Mouse (Mus musculus): ENCODE measurements around the gene Actn4.

The Actn4 gene

DNA sequence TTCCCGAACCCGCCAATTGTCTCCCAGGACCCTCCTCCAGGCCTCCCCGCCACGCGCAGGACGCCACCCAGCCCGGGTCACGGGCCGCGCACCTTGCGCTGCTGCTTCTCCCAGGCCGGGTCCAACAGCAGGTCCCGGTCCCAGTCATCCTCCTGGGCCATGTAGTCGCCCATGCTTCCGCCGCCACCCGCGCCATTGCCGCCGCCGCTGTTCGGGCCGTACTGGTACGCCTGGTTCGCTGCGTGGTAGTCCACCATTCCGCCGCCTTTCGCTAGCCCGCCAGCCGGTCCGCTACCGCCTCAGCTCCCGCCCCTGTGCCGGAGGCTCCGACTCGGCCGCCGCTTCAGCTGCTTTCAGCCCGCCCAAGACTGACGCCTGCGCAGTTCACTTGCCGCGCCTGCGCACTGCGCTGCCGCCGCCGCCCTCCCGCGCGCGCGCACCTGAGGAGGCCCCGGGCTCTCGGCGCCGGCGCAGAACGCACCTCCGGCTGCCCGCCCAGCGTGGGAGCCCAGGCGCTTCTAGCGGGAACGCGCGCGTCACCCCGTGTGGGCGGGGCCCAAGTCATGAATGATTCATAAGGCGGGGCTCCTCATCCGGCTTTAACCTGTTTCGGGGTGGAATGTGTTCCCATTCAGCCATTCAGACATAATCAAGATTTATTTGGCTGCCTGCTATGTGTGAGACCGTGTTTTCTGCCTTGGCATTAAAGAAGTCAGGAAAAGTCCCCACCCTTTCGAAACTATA lies at the start of gene Actn4:
Gene Actn4 (minus strand): TSS at position 414 of the 744 bp plus-strand sequence.
- DNase-seq, result peak; percentile 100

DNA sequence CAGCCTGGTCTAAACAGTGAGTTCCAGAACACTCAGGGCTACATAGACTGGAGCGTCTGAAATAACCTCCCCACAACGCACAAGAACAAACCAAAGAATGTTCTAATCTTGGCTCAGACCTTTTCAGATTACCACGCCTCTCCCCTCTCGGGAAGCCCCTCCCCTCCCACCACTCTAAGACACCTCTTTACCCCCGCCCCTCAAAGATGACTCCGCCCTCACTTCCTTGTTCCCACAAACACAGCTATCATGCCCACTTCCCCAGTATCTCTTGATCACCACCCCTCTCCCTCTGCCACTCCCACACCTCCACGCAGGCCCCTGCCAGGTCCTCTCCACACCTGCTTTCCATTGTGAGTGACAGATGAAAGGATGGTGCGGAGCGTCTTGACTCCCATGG lies 46.6 kb upstream of the Actn4 start:
- no peak for DNase-seq

DNA sequence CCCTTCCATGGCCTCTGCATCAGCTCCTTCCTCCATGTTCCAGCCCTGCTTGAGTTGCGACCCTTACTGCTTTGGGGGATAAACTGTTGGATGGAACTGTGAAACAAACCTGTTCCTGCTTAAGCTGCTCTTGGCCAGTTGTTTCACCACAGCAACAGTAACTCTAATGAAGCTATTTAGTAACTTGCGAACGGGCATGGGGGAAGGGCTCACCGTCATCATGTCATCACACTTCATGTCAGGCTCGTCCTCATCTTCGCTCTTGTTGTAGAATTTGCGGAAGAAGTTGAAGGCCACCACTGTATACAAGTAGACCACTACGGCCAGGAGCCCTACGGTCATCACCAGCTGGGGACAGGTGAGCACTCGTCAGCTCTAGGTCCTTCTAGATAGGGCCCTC lies 46.0 kb upstream of the Actn4 start:
- DNase-seq, result no peak

DNA sequence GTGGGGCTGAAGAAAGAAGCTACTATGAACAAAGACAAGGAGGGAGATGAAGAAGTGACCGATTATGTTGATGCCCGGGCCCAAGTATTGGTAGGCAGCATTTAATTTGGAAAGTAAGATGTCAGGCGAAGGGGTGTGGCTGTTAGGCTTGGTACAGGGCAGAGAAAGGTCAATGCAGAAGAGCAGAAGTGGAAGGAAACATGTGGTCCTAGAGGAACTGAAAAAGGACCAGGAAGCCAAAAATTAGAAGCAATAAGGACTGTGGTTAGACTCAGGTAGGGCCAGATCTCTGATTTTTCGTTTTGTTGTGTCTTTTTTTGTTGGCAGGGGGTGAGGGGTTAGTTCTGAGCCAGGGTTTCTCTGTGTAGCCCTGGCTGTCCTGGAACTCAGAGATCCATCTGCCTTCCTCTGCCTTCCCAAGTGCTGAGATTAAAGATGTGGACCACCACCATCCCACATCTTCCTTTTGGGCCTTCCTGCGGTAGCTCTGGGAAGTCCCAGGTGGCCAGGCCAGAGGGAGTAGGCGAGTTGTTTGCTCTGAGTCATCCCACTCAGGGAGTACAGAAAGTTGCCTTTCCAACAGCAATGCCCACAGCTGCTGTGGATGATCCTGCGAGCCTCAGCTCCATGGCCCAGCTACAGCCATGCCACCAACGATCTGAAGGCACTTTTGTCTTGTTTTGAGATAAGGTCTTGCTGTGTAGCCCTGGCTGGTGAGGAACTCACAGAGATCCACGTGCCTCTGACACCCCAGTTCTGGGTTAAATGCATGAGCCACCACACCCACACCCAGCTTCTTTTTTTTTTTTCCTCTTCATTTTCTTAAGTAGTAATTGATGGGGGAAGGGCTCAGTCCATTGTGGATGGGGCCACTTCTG lies 45.3 kb upstream of the Actn4 start:
- DNase-seq, result no peak

DNA sequence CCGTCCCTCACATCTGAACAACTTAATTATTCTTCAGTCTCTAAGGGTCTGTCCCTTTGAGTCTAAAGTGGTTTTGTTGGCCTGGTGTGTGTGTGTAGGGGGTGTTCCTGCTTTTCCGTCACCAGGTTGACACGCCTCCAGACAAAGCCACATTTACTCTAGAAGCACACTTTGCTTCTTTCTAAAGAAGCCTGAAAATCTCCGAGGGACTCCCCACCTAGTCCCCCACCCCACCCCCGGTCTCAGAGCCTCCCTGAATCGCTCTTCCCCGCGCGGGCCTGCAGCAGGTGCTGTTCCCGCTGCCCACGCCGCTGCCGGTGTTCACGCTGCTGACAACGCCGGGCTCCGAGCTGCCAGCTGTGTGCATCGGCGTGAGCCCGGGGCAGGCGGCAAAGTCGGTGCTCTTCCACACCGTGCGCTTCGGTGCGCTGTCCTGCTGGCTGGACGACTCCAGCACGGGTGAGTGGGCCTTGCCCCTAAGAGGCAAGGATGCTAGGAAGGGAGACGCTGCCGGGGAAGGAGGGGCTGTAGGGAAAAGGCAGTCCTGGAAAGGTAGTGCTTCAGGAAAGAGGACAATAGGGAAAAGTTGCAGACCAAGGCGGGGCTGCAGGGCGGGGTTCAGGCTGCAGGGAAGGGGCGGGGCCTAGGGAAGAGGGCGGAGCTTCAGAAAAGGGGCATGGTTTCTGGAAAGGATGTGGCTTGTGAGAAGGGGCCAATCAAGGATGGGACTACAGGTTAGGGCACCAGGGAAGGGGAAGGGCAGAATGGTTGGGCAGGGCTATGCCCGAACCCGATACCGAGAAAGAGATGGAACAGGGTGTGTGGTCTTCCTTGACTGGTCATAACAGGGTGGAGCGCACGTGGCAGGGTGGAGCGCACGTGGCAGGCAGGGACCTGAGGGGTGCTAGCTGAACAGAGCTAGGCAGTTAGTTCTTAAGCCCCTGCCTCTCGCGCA lies 38.8 kb upstream of the Actn4 start:
- peak; percentile 84 for DNase-seq

DNA sequence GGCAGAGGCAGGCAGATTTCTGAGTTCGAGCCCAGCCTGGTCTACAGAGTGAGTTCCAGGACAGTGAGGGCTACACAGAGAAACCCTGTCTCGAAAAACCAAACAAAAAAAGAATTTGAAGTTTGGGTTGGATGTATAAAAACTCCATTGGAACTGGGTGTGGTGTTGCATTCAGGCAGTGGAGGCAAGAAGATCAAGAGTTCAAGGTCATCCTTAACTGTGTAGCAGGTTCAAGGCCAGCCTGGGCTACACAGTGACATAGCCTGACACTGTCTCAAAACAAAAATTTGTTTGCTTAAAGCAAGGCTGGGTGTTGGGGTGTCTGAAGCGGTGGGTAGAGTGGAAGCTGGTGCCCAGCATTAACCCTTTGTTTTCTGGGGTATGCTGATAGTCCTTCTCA lies 31.3 kb upstream of the Actn4 start:
- no peak for DNase-seq

DNA sequence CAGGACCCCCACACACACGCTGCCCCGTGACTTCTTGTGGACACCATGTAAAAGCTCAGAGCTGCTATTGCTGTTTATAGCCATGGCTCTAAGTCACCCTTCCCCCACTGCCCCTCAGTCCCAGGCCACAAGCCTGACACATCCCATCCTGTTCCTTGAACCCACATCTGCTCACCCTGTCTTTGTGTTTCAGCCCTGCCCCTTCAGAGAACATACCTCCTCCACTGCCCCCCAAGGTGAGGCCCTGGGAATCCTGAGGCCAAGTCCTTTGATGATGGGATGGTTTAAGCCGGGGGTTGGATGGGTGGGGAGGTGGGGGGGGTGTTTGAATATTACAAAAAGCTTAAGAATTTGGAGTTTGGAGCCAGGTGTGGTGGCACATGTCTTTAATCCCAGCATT lies 30.9 kb upstream of the Actn4 start:
- no peak for DNase-seq

DNA sequence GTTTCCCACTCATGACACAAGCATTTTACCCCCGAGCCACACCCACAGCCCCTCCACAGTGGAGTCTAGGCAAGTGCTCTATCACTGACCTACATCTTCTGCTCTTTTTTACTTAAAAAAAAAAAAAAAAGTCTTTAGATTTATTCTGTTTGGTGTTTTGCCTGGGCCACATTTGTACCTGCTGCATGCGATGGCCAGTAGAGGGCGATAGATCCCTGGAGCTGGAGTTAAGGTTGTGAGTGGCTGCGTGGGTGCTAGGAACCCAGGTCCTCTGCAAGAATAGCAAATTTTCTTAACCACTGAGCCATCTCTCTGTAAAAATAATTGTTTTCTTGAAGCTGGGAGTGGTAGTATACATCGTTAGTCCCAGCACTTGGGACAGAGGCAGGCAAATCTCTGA lies 29.5 kb upstream of the Actn4 start:
- no peak for DNase-seq

DNA sequence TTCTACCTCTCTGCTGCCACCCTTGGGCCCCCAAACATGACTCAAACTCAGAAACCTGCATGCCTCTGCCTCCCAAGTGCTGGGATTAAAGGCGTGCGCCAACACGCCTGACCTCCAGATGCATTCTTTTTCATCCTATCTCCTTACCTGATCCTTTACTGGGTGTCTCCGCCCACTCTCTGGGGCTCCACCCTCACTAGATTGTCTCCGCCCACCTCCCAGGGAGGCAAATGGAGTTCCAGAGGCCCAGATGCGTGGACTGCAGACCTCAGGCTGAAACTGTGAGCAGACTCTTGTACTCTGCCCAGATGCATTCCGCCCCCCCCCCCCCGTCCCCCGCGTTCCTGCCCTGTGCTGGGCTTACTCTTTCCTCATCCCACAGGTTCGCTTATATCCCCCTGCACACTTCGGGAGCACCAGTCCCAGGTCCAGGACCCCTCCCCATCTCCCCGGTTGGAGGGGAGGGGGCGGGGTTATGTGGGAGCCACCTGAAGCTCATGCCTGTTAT lies 28.7 kb upstream of the Actn4 start:
- DNase-seq, result no peak

DNA sequence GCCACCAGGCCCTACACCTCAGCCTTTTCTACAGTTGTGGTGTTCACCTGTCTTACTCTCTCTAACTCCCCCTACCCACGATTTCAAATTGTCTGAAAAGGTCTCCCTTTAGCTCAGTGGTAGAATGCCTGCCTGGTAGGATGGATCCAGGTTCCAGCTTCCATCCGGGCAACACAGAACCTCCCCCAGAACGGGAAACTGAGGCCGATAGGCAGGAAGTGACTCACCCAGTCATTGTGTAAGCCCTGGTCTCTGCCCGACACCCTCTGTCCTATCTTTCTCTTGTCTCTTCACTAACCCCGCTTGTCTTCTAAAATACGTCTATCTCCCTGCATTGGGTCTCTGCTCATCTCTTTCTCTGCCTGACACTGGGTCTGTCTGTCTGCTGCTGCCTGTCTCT lies 23.1 kb upstream of the Actn4 start:
- DNase-seq, result no peak

DNA sequence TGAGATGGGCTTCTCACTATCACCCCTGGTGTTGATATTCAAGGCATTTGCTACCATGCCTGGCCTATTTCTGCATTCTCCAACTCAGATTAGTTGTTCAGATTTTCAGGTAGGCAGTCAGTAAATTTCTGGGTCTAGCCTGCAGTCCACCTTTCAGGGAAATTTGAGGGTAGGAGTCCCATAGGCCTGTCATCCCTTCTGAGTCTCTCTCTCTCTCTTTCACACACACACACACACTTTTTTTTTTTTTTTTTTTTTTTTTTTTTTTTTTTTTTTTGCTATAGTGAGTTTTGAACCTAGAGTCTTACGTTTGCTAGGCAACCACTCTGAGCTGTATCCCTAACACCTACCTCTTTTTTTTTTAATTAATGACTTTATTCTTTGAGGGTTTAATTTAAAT lies 22.3 kb upstream of the Actn4 start:
- DNase-seq, result no peak

DNA sequence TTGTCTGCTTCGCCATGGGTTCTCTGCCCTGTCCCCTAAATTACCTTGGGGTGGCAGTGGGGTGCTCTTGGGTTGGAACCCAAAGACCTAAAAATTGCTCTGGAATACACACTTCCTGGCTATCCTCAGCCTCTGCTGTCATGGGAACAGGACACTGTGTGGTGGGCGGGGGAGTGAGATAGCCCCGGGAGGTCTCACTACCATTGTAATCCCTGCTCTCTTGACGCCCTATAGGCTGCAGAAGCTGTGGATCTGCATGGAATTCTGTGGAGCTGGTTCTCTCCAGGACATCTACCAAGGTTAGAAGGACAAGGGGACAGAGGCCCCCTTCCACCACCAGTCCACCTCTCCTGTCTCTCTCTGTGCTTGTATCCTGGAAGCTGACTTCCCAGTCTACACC lies 21.7 kb upstream of the Actn4 start:
- no peak for DNase-seq

DNA sequence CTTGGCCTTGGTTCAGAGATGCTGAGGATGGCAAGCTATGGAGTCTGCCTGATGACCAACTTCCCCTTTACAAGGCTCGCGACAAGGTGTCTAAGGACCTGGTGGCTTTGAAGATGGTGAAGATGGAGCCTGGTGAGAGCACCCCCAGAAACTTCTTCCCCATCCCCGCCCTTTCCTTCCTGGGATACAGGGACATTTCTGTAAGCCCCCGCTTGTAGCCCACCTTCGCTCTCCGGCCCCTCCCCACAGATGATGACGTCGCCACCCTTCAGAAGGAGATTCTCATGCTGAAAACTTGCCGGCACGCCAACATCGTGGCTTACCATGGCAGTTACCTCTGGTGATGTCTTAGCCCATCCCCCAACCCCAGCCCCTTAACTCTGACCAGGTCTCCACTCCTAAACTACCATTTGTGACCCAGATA lies 21.0 kb upstream of the Actn4 start:
- no peak for DNase-seq

DNA sequence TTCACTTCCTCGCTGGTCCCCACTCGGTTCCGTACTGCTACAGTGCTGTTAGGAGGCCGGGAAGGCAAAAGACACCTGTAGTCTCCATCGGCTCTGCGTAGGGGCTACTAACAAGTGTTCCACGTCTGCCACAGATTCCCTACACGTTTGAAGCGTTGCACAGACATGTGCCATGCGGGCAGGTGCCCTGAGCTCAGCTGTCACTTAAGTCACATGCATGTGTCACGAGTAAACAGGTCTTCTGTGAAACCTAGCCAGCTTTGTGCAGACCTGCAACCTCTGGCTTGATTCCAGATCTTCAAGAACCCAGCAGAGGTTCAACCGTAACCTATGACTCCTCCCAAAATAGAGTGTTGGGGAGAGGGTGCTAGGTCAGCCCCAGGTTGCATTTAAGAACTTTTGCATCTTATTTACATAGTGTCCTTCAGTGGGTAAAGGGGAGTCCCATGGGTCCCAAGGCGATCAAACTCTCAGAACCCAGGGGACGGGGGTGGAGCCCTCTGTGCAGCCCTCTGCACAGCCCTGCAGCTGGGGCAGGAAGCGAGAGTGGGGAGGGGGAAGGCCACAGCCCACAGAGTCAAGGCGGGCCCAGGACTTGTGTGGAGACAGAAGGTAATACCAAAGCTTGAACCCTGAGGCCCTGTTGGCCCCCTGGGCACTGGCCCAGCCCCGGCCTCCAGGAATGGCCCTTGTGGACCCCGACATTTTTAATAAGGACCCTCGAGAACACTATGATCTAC lies 20.3 kb upstream of the Actn4 start:
- peak; percentile 56 for DNase-seq

DNA sequence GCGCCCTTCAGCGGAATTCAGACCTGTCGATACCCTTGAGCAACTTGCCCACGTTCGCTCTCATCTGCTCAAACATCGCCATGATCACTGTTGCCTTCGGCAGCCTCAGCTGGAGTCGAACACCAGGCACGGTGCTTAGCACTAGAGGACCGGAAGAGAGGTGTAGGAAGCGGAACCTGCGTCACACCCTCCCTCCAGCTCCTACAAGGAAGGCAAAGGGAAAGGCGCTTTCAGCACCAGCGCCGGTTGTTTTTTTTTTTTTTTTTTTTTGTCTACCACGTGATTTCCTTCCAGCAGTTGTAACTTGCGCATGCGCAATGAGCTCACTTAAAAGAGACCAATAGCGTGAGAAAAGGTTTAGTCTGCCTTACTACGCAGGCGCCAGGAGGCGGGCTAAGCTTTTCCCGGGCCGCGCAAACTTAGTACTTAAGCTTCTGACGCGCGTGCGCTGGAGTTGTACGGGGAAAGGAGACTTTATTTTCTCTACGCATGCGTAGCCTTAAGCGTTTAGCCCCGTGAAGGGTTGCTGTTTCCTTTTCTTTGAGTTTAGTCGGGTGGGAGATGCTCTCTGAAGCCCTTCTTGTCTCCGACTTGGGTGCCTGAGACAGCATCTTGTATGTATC lies 19.6 kb upstream of the Actn4 start, which contains the start of the genes Eif3k and Map4k1:
Gene Eif3k (minus strand): TSS at position 214 of the 623 bp plus-strand sequence.
Gene Map4k1 (plus strand): TSS at position 400 of the 623 bp plus-strand sequence.
- peak; percentile 99 for DNase-seq

DNA sequence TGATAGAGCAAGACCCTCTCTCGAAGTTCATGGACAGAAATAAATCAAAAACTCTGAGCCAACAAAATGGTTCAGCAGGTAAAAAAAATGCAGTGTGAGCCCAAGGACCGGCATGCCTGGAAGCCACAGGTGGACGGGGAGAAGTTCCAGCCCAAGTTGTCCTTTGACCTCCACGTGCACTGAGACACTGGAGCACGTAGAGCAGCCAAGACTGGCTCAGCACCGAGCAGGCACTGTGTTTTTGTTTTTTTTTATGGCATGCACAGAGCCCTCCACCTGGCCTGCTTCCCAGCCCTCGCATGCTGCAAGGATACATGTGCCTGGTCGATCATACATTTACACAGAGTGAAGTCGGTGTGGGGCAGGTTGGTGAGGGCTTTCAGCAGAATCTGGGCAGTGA lies 15.4 kb upstream of the Actn4 start:
- DNase-seq, result peak; percentile 60

DNA sequence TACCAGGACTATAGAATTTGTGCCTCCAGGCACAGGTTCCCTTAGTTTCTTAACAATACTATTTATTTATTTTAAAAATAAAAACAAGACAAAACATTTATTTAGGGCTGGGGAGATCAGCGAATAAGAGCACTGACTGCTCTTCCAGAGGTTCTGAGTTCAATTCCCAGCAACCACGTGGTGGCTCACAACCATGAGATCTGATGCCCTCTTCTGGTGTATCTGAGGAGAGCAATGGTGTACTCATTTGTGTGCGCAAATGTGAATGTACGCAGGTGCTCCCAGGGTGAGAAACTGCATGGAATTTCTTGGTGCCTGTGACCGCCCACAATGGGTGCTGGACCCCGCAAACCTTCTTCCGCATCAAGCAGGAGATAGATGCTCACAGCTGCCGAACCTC lies 10.9 kb upstream of the Actn4 start:
- peak; percentile 33 for DNase-seq

DNA sequence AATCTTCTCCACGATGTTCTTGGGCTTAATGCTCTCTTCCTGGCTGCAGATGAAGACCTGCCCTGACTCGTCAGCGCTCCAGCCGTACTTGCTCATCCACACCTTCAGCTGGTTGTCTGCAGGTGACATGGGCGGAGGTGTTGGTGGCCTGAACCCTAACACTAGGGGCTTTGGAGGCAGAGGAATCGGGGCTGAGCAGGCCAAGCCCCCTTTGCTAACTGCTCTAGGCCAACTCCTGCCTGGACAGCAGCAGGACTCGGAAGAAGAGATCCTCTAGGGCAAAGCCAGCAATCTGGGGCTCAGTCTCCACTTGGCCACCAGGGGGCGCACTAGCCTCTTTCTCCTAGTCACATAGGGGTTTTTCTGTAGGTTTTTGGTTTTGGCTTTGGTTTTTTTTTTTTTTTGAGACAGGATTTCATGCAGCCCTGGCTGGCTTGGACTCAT lies 10.4 kb upstream of the Actn4 start:
- DNase-seq, result peak; percentile 92

DNA sequence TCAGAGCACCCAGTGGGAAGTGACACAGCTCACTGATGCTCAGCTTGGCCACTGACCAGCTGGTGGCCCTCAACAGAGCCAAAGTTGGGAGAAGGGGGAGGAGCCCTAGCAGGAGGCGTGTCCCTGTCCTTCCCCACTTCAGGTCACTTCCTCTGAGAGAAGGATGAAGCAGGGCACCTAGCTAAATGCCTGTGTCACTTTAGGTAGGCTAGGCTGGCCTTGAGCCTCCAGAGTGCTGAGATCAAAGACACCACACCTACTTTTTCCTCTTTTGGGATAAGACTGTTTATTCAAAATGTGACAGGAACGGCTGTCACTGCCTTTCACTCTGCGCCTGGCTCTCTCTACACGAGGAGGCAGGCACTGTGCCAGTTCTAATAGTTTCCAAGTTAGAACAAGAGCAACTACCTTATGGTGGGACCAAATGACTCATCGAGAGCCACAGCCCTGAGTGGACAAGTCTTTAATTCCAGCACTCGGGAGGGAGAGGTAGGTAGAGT lies 9.7 kb upstream of the Actn4 start:
- peak; percentile 53 for DNase-seq

DNA sequence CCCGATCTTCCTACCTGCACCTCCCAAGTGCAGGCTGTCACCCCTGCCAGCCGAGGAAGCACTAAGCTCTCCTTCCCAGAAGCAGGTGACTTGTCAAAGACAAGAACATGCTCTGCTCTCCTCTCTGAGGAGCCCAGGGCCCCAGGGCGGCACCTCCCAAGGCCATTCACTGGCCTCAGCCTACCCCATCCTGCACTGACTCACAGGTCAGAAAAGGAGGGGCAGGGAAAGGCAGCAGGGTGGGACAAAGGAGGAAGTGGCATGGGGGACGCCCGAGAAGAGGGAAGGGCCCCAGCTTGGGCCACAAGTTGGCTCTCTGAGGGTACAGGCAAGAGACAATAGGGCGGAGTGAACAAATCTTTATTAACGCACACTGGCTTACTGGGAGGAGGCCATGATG lies 8.9 kb upstream of the Actn4 start:
- DNase-seq, result no peak

Data from kidney, postnatal 10 days (tissue).